Mouse (Mus musculus) testis, adult 2 months (tissue): ENCODE data around the gene Spink8.

Source experiments
- CTCF ChIP-seq: fragments of 200-500 bp; IDR thresholded peaks from 2 replicates; pipeline ENCODE4 v1.5.1; 2012; ENCODE audit warnings: low read depth, mild to moderate bottlenecking, inconsistent platforms, low read length, moderate library complexity; ENCODE audit not compliant: control insufficient read depth, insufficient read depth, insufficient replicate concordance
- POLR2A ChIP-seq: fragments of 200-500 bp; IDR thresholded peaks from 2 replicates; pipeline ENCODE4 v1.6.1; 2012; ENCODE audit warnings: low read depth, mild to moderate bottlenecking, inconsistent platforms, low read length, moderate library complexity; ENCODE audit not compliant: control insufficient read depth

GRCm38 (mm10) chr9:109798051-109798450 lies 14.0 kb upstream of the Spink8 start:
- TF ChIP-seq CTCF (peak; percentile 35; the same call in 1 of the 2 replicates), POLR2A (no peak)
